Mouse (Mus musculus) testis, adult 2 months (tissue): Measurements from ENCODE around the gene Olfr98. TPM values are rescaled to one million over a fixed set of nuclear protein-coding genes. Genes with fewer than 3 reads are reported as not detected.
"Not testable (repeated sequence)": the region's sequence is repeated elsewhere in the genome, so short reads cannot be mapped to it uniquely, and the experiment has no call there.

Experiments used
- H3K27ac ChIP-seq: fragments of 200-500 bp; 2 replicates; pipeline ENCODE4 v1.5.1; 2012; ENCODE audit warnings: low read depth, low read length; ENCODE audit not compliant: control insufficient read depth, insufficient read depth
- H3K27me3 ChIP-seq: fragments of 200-500 bp; 2 replicates; pipeline ENCODE4 v1.6.1; 2012; ENCODE audit warnings: mild to moderate bottlenecking, low read length, moderate library complexity; ENCODE audit not compliant: control insufficient read depth, insufficient read depth
- H3K36me3 ChIP-seq: fragments of 200-500 bp; 2 replicates; pipeline ENCODE4 v1.6.1; 2012; ENCODE audit warnings: mild to moderate bottlenecking, low read length; ENCODE audit not compliant: control insufficient read depth, insufficient read depth
- H3K4me1 ChIP-seq: fragments of 200-500 bp; 2 replicates; pipeline ENCODE4 v1.6.1; 2012; ENCODE audit warnings: low read length; ENCODE audit not compliant: control insufficient read depth, insufficient read depth
- H3K4me3 ChIP-seq: fragments of 200-500 bp; 2 replicates; pipeline ENCODE4 v1.5.1; 2012; ENCODE audit warnings: low read depth, mild to moderate bottlenecking, low read length, moderate library complexity, mixed read lengths; ENCODE audit not compliant: control insufficient read depth
- CTCF ChIP-seq: fragments of 200-500 bp; IDR thresholded peaks from 2 replicates; pipeline ENCODE4 v1.5.1; 2012; ENCODE audit warnings: low read depth, mild to moderate bottlenecking, inconsistent platforms, low read length, moderate library complexity; ENCODE audit not compliant: control insufficient read depth, insufficient read depth, insufficient replicate concordance
- POLR2A ChIP-seq: fragments of 200-500 bp; IDR thresholded peaks from 2 replicates; pipeline ENCODE4 v1.6.1; 2012; ENCODE audit warnings: low read depth, mild to moderate bottlenecking, inconsistent platforms, low read length, moderate library complexity; ENCODE audit not compliant: control insufficient read depth
- polyA plus RNA-seq: library from polyadenylated mRNA; depleted of rRNA; stranded (reverse); fragments of >200 nt; gene quantifications from 2 replicates; pipeline ENCODE4 v1.2.3, GENCODE M21; 2012

The Olfr98 gene
- polyA plus RNA-seq, 1 experiment = not detected

- Histone ChIP-seq H3K27me3 (no peaks in the 10 kb centered on the region), H3K4me1 (no peaks in the 10 kb centered on the region; the same call in 1 of the 2 replicates), H3K27ac (no peak overlapping the region), H3K4me3 (no peak overlapping the region), H3K36me3 (no peaks in the 10 kb centered on the region)
- no peak for TF ChIP-seq CTCF
- no peak for TF ChIP-seq POLR2A
Observed at GRCm38 (mm10) chr17:37275626-37276248, 12.2 kb upstream of the Olfr98 start.

- TF ChIP-seq POLR2A (no peak), CTCF (no peak)
- no peaks in the 10 kb centered on the region for H3K36me3 ChIP-seq
- peak overlapping the region; percentile 95 for H3K4me3 ChIP-seq
- peaks cover 3% of the 10 kb centered on the region for H3K4me1 ChIP-seq
- no peak overlapping the region for H3K27ac ChIP-seq
- H3K27me3 ChIP-seq = no peaks in the 10 kb centered on the region
Observed at GRCm38 (mm10) chr17:37270702-37271092, 7.1 kb upstream of the Olfr98 start.

- H3K4me1 ChIP-seq = peaks cover 3% of the 10 kb centered on the region
- H3K36me3 ChIP-seq = no peaks in the 10 kb centered on the region
- peak within 1 kb of the TSS; percentile 95 for H3K4me3 ChIP-seq
- TF ChIP-seq POLR2A (no peak), CTCF (no peak)
- no peaks in the 10 kb centered on the region for H3K27me3 ChIP-seq
- H3K27ac ChIP-seq = no peak within 1 kb of the TSS; the same call in 1 of the 2 replicates
Observed at GRCm38 (mm10) chr17:37270058-37270701, 6.6 kb upstream of the Olfr98 start, which contains the start of gene H2-M3. H2-M3 (plus strand) TSS chr17:37270220.

GRCm38 (mm10) chr17:37250544-37250943, 13.0 kb downstream of the Olfr98 start:
- no peak for TF ChIP-seq POLR2A
- TF ChIP-seq CTCF = no peak
- Histone ChIP-seq H3K4me3 (no peak overlapping the region), H3K36me3 (no peaks in the 10 kb centered on the region), H3K27ac (no peak overlapping the region), H3K4me1 (peaks cover 3% of the 10 kb centered on the region; the same call in 1 of the 2 replicates), H3K27me3 (no peaks in the 10 kb centered on the region)

- Histone ChIP-seq H3K27ac (no peak overlapping the region), H3K36me3 (no peaks in the 10 kb centered on the region), H3K27me3 (no peaks in the 10 kb centered on the region), H3K4me3 (no peak overlapping the region), H3K4me1 (peaks cover 3% of the 10 kb centered on the region; the same call in 1 of the 2 replicates)
- no peak for TF ChIP-seq CTCF
- TF ChIP-seq POLR2A = no peak
Observed at GRCm38 (mm10) chr17:37249460-37249859, 14.1 kb downstream of the Olfr98 start.

- Histone ChIP-seq H3K27me3 (no peaks in the 10 kb centered on the region), H3K36me3 (no peaks in the 10 kb centered on the region), H3K4me1 (peaks cover 3% of the 10 kb centered on the region; the same call in 1 of the 2 replicates), H3K4me3 (no peak overlapping the region), H3K27ac (no peak overlapping the region)
- TF ChIP-seq CTCF = no peak
- TF ChIP-seq POLR2A = no peak
Observed at GRCm38 (mm10) chr17:37246715-37247114, 16.8 kb downstream of the Olfr98 start.

GRCm38 (mm10) chr17:37242198-37242597, 21.4 kb downstream of the Olfr98 start:
- Histone ChIP-seq H3K4me1 (peaks cover 3% of the 10 kb centered on the region; the same call in 1 of the 2 replicates), H3K27me3 (no peaks in the 10 kb centered on the region), H3K27ac (no peak overlapping the region), H3K36me3 (no peaks in the 10 kb centered on the region), H3K4me3 (no peak overlapping the region)
- TF ChIP-seq CTCF = no peak
- no peak for TF ChIP-seq POLR2A

GRCm38 (mm10) chr17:37237230-37237629, 26.3 kb downstream of the Olfr98 start, which contains the start of gene Olfr97:
Olfr97 (minus strand) TSS chr17:37237330.
- H3K36me3 ChIP-seq, H3K27ac ChIP-seq, H3K4me3 ChIP-seq, H3K4me1 ChIP-seq, H3K27me3 ChIP-seq: not testable (repeated sequence)
